Comparison of ENCODE assay signal across 23 mouse cellular contexts in the genomic region with DNA sequence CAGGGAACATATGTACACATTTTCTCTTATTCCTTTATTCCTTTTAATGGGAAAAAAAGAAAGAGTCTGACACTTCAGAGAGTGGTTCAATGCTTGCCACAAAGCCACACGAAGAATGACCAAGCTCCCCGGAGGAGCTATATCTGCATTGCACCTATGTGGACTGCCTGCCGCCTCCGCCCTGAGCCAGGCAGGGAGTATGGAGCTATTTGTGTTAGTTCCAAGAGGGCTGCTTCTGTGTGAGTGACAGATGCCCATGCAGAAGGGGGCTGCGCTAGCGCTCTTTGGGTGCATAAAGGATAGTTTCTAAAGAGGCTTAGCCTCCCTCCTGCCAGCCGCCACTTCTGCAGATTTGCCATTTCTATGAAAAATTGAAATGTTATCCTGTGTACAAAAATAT.
DNase-seq lines count a peak whose midpoint lies in the region; ATAC-seq and TF ChIP-seq lines count a peak whose summit lies in the region.
"Had no signal": no experiment of that assay in that cellular context is flagged by ENCODE, and none has a peak within 500 bp of the region (broad histone marks: within the 10 kb centered on the region; RNA-seq: fewer than 3 reads in every experiment).

No protein-coding gene starts in this region.

- TF ChIP-seq CTCF in cortical plate, adult 2 months (IDR thresholded peaks at IDR 0.05; ENCODE audit: extremely low read depth, insufficient read depth, low read length), result no peak
- no peak for TF ChIP-seq CTCF in liver, postnatal 0 days (IDR thresholded peaks at IDR 0.05; ENCODE audit: low read depth)

- H3K36me3 ChIP-seq in hindbrain, embryonic 15.5 days, result no peaks in the 10 kb centered on the region
- H3K36me3 ChIP-seq in hindbrain, embryonic 16.5 days (ENCODE audit: control insufficient read depth, insufficient read depth, low read length), result no peaks in the 10 kb centered on the region
- H3K36me3 ChIP-seq in liver, postnatal 0 days (replicated peaks; ENCODE audit: insufficient read depth, low read length), result no peaks in the 10 kb centered on the region
- H3K36me3 ChIP-seq: heart, embryonic 13.5 days; hindbrain, embryonic 13.5 days; limb, embryonic 12.5 days; stomach, embryonic 15.5 days had no signal

- H3K4me2 ChIP-seq in hindbrain, embryonic 15.5 days, result no peak overlapping the region
- no peak overlapping the region for H3K4me2 ChIP-seq in hindbrain, embryonic 16.5 days (ENCODE audit: low read length)
- H3K4me2 ChIP-seq in liver, postnatal 0 days (ENCODE audit: low read depth, low read length), result no peak overlapping the region
- H3K4me2 ChIP-seq: heart, embryonic 13.5 days; hindbrain, embryonic 13.5 days; limb, embryonic 12.5 days; liver, embryonic 11.5 days; midbrain, embryonic 11.5 days; stomach, embryonic 15.5 days had no signal

- no peak overlapping the region for H3K27ac ChIP-seq in hindbrain, embryonic 15.5 days (replicated peaks)
- no peak overlapping the region for H3K27ac ChIP-seq in hindbrain, embryonic 16.5 days (ENCODE audit: low read depth, low read length)
- peak overlapping the region; percentile 73; the same call in 1 of the 2 replicates for H3K27ac ChIP-seq in cortical plate, adult 2 months (ENCODE audit: insufficient read depth, low read length)
- no peak overlapping the region for H3K27ac ChIP-seq in liver, postnatal 0 days (ENCODE audit: low read depth)
- H3K27ac ChIP-seq: heart, adult 2 months; heart, embryonic 13.5 days; hindbrain, embryonic 13.5 days; kidney, postnatal 0 days; limb, embryonic 12.5 days; stomach, embryonic 15.5 days had no signal

- DNase-seq in right cerebral cortex, adult 18-20 months, result peak; percentile 20
- DNase-seq in right cerebral cortex, postnatal 14 days, result no peak
- DNase-seq in liver, postnatal 0 days, result no peak
- DNase-seq in ovary, adult 18-20 months (ENCODE audit: low spot score), result no peak
- DNase-seq: adrenal gland, postnatal 10 days; cerebellum, adult 9-11 months; gastrocnemius, postnatal 36 days; heart, adult 2 months; heart, postnatal 14 days; kidney, adult 2 months; lung, adult 18-20 months; lung, postnatal 14 days; thymus, postnatal 25 days had no signal

- no peak overlapping the region for H3K9ac ChIP-seq in hindbrain, embryonic 15.5 days
- no peak overlapping the region for H3K9ac ChIP-seq in hindbrain, embryonic 16.5 days (ENCODE audit: low read depth, low read length)
- no peak overlapping the region for H3K9ac ChIP-seq in liver, postnatal 0 days (replicated peaks)
- H3K9ac ChIP-seq: heart, embryonic 13.5 days; hindbrain, embryonic 13.5 days; limb, embryonic 12.5 days; stomach, embryonic 15.5 days had no signal

- H3K4me3 ChIP-seq in hindbrain, embryonic 15.5 days, result no peak overlapping the region
- H3K4me3 ChIP-seq in hindbrain, embryonic 16.5 days (ENCODE audit: low read length), result no peak overlapping the region
- H3K4me3 ChIP-seq in cortical plate, adult 2 months (ENCODE audit: insufficient read depth, low read length), result no peak overlapping the region
- no peak overlapping the region for H3K4me3 ChIP-seq in liver, postnatal 0 days (ENCODE audit: low read depth, low read length)
- H3K4me3 ChIP-seq: heart, adult 2 months; heart, embryonic 13.5 days; hindbrain, embryonic 13.5 days; limb, embryonic 12.5 days; stomach, embryonic 15.5 days had no signal

- no peak for TF ChIP-seq POLR2A in cortical plate, adult 2 months (IDR thresholded peaks at IDR 0.05; ENCODE audit: extremely low read depth, insufficient read depth, low read length)

- no peaks in the 10 kb centered on the region for H3K9me3 ChIP-seq in hindbrain, embryonic 15.5 days
- no peaks in the 10 kb centered on the region for H3K9me3 ChIP-seq in hindbrain, embryonic 16.5 days (ENCODE audit: control insufficient read depth, low read length)
- no peaks in the 10 kb centered on the region for H3K9me3 ChIP-seq in liver, postnatal 0 days (ENCODE audit: low read length)
- H3K9me3 ChIP-seq: heart, embryonic 13.5 days; hindbrain, embryonic 13.5 days; limb, embryonic 12.5 days; stomach, embryonic 15.5 days had no signal

- ATAC-seq in hindbrain, embryonic 15.5 days (ENCODE audit: low FRiP score, low read depth), result peak; percentile 30; the same call in 1 of the 2 replicates
- ATAC-seq in hindbrain, embryonic 16.5 days, result no peak
- no peak for ATAC-seq in liver, postnatal 0 days

- 75% methylated on average over 7 of the region's 7 CpGs for WGBS in hindbrain, embryonic 15.5 days
- 69% methylated on average over 7 of the region's 7 CpGs for WGBS in hindbrain, embryonic 16.5 days
- 75% methylated on average over 7 of the region's 7 CpGs for WGBS in liver, postnatal 0 days (ENCODE audit: insufficient replicate concordance)

- H3K27me3 ChIP-seq in hindbrain, embryonic 15.5 days, result no peaks in the 10 kb centered on the region
- H3K27me3 ChIP-seq in hindbrain, embryonic 16.5 days (replicated peaks; ENCODE audit: control insufficient read depth, insufficient read depth, low read length), result no peaks in the 10 kb centered on the region
- no peaks in the 10 kb centered on the region for H3K27me3 ChIP-seq in liver, postnatal 0 days (ENCODE audit: insufficient read depth, low read length)
- H3K27me3 ChIP-seq: heart, embryonic 13.5 days; hindbrain, embryonic 13.5 days; limb, embryonic 12.5 days; stomach, embryonic 15.5 days had no signal

- TF ChIP-seq EP300 in liver, postnatal 0 days (IDR thresholded peaks at IDR 0.05; ENCODE audit: low read depth), result no peak

- H3K4me1 ChIP-seq in hindbrain, embryonic 15.5 days (replicated peaks), result peaks cover 9% of the 10 kb centered on the region; the same call in 1 of the 2 replicates
- H3K4me1 ChIP-seq in hindbrain, embryonic 16.5 days (ENCODE audit: control insufficient read depth, insufficient read depth, low read depth, low read length), result peaks cover 3% of the 10 kb centered on the region
- peaks cover 7% of the 10 kb centered on the region for H3K4me1 ChIP-seq in cortical plate, adult 2 months (ENCODE audit: control insufficient read depth, insufficient read depth, low read length)
- H3K4me1 ChIP-seq in liver, postnatal 0 days (ENCODE audit: insufficient read depth), result no peaks in the 10 kb centered on the region
- H3K4me1 ChIP-seq: heart, embryonic 13.5 days had no signal
